Mouse (Mus musculus): ENCODE results near the gene Pramef12. TPM values are rescaled to one million over a fixed set of nuclear protein-coding genes. Genes with fewer than 3 reads are reported as not detected.
"Not testable (repeated sequence)": the region's sequence is repeated elsewhere in the genome, so short reads cannot be mapped to it uniquely, and the experiment has no call there.

Gene Pramef12
- not detected for total RNA-seq (2021)

GRCm38 (mm10) chr4:144408290-144408689 lies at the start of gene Pramef12:
Gene Pramef12, minus strand, starts transcription at chr4:144408464.
- DNase-seq (ENCODE audit: extremely low spot score in 1 of 2, low spot score in 1 of 2): no peak

DNA sequence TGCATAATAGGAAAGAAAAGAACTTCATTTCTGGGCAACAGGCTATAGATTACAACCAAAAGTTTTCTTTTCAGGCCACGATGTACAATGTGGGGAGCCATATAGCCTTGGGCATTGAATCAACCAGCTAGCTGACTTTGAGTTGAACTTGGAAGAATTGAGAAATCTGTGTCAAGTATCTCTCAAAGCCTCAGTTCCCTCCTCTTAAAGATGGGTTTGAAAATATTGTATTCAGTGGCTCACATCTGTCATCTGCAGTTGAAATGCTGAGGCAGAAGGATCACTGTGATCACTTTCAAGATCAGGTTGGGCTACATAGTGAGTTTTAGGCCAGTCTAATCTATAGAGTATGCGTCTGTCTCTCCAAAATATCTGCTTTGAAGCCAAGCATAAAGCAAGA lies 45.0 kb upstream of the Pramef12 start, which contains the start of gene Gm9944:
Gene Gm9944, minus strand, starts transcription at position 101 of the 400 bp plus-strand sequence.
- DNase-seq (ENCODE audit: extremely low spot score in 1 of 2, low spot score in 1 of 2): no peak

DNA sequence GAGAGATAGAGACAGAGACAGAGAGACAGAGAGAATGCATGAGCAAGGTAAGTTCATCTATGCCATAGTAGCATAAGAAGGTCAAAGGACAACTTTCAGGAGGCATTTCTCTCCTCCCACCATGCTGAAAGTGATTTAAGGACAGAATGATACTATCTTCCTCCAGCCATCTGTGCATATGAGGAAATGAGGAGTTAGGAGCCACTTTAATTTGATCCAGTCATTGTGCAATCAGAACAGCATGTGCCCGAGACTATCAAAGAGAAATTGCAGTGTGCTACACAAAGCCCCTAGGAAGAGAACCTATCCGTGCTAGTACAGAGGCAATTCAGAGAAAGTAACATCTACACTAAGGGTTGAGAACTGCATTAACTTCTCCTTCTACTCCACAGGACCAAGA lies 40.3 kb upstream of the Pramef12 start:
- DNase-seq (ENCODE audit: extremely low spot score in 1 of 2, low spot score in 1 of 2): no peak

- DNase-seq (ENCODE audit: extremely low spot score in 1 of 2, low spot score in 1 of 2): no peak
These were observed 33.3 kb upstream of the Pramef12 start for GRCm38 (mm10) chr4:144441582-144441981.

- no peak for DNase-seq (ENCODE audit: extremely low spot score in 1 of 2, low spot score in 1 of 2)
These were observed 32.8 kb upstream of the Pramef12 start for GRCm38 (mm10) chr4:144441095-144441494.

DNA sequence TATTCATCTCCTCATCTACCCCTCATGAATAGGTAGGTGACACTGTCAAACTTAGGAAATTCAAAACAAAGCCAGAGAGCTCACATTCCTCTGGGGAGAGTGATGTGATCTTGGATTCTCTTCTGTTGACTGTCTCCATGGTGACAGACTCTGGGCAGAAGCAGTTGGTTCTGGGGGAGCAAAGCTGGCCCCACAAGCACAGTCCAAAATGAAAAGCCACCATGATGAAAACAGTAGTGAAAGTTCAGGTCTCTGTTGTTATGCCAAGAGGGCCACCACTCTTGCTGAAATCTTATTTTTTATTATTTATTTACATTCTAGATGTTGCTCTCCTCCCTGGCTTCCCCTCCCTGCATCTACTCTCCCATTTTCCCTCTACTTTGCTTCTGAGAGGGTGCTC lies 30.4 kb upstream of the Pramef12 start, which contains the start of gene 1700012P22Rik:
Gene 1700012P22Rik, minus strand, starts transcription at position 101 of the 400 bp plus-strand sequence.
- DNase-seq (ENCODE audit: extremely low spot score in 1 of 2, low spot score in 1 of 2): no peak

GRCm38 (mm10) chr4:144433216-144433615 lies 25.0 kb upstream of the Pramef12 start:
- DNase-seq (ENCODE audit: extremely low spot score in 1 of 2, low spot score in 1 of 2): no peak

GRCm38 (mm10) chr4:144430723-144431122 lies 22.5 kb upstream of the Pramef12 start:
- DNase-seq (ENCODE audit: extremely low spot score in 1 of 2, low spot score in 1 of 2): no peak

- no peak for DNase-seq (ENCODE audit: extremely low spot score in 1 of 2, low spot score in 1 of 2)
These were observed 20.6 kb upstream of the Pramef12 start for GRCm38 (mm10) chr4:144428868-144429267.

GRCm38 (mm10) chr4:144424590-144424989 lies 16.3 kb upstream of the Pramef12 start:
- no peak for DNase-seq (ENCODE audit: extremely low spot score in 1 of 2, low spot score in 1 of 2)

- DNase-seq (ENCODE audit: extremely low spot score in 1 of 2, low spot score in 1 of 2): no peak
These were observed 12.4 kb upstream of the Pramef12 start for GRCm38 (mm10) chr4:144420644-144421043.

GRCm38 (mm10) chr4:144406261-144406660 lies 2.0 kb downstream of the Pramef12 start:
- no peak for DNase-seq (ENCODE audit: extremely low spot score in 1 of 2, low spot score in 1 of 2)

- no peak for DNase-seq (ENCODE audit: extremely low spot score in 1 of 2, low spot score in 1 of 2)
These were observed 3.7 kb downstream of the Pramef12 start for GRCm38 (mm10) chr4:144404456-144405086.

DNA sequence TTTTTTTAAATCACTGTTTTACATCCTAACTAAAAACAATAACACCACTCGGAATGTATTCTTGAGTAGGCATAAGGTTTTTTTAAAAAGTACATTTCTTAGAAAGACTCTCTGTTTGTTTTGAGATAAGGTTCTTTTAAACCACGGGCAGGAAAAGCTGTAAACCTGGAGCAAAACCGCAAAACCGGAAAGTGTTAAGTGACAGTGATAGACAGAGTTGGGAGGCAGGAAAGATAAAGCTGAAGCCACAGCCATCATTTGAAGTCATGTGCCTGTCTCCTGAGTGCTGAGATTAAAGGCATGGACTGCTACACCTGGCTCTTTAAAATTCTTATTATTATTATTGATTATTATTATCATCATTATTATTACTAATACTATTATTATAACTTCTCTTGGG lies 5.6 kb downstream of the Pramef12 start:
- DNase-seq (ENCODE audit: extremely low spot score in 1 of 2, low spot score in 1 of 2): no peak

- DNase-seq (ENCODE audit: extremely low spot score in 1 of 2, low spot score in 1 of 2): no peak
These were observed 11.9 kb downstream of the Pramef12 start for GRCm38 (mm10) chr4:144396316-144396715.

- no peak for DNase-seq (ENCODE audit: extremely low spot score in 1 of 2, low spot score in 1 of 2)
These were observed 30.4 kb downstream of the Pramef12 start, which contains the start of gene Pramef20 for GRCm38 (mm10) chr4:144377911-144378310. Gene Pramef20, minus strand, starts transcription at chr4:144377933.

DNA sequence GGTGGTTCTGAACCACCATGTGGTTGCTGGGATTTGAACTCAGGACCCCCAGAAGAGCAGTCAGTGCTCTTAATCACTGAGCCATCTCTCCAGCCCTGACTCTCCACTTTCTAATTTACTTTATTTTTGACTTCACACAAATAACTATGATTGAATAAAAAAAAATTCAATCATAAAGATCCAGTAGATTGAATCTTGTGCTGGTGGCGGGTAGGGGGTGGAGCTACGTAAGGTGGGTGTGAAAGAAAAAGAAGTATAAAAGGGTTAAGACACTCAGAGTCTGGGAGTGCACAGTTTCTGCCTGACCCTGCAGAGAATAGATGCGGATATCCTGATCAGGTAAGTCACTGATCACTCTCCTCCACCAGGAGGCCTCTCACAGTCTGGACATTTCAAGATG lies 50.6 kb downstream of the Pramef12 start, which contains the start of gene Gm13119:
Gene Gm13119, plus strand, starts transcription at position 301 of the 400 bp plus-strand sequence.
- DNase-seq (ENCODE audit: extremely low spot score in 1 of 2, low spot score in 1 of 2): not testable (repeated sequence)

Other genes starting within 250 kb of the Pramef12 start
- gene Oog3, start 245.8 kb downstream of the Pramef12 start, total RNA-seq (2021): not detected
- gene Oog2, start 217.7 kb downstream of the Pramef12 start, total RNA-seq (2021): not detected
- gene C87977, start 195.1 kb downstream of the Pramef12 start, total RNA-seq (2021): not detected
- gene Pramel5, start 128.0 kb downstream of the Pramef12 start, total RNA-seq (2021): not detected
- not detected for gene Gm13128, start 78.2 kb downstream of the Pramef12 start, total RNA-seq (2021)
- gene Gm13119, start 50.5 kb downstream of the Pramef12 start, total RNA-seq (2021): not detected
- gene Pramef20, start 30.5 kb downstream of the Pramef12 start, total RNA-seq (2021): not detected
- gene 1700012P22Rik, start 30.3 kb upstream of the Pramef12 start, total RNA-seq (2021): not detected
- gene Gm9944, start 44.9 kb upstream of the Pramef12 start, total RNA-seq (2021): not detected
- not detected for gene Aadacl3, start 55.3 kb upstream of the Pramef12 start, total RNA-seq (2021)
- gene 9430007A20Rik, start 111.4 kb upstream of the Pramef12 start, total RNA-seq (2021): not detected
- gene Gm13124, start 156.7 kb upstream of the Pramef12 start, total RNA-seq (2021): not detected
- not detected for gene Aadacl4, start 205.2 kb upstream of the Pramef12 start, total RNA-seq (2021)

All from layer of hippocampus, postnatal 25 days (tissue).